Mouse (Mus musculus) kidney, adult 2 months (tissue): ENCODE results near the gene Dnaaf1.

Experiments used
- CTCF ChIP-seq: fragments of 200-500 bp; conservative IDR thresholded peaks from 2 replicates; pipeline ENCODE4 v1.5.1; 2011; ENCODE audit warnings: low read depth, mild to moderate bottlenecking, control low read depth, low read length, moderate library complexity, mixed read lengths; ENCODE audit not compliant: insufficient read depth, insufficient read length
- POLR2A ChIP-seq: fragments of 200-500 bp; IDR thresholded peaks from one replicate; pipeline ENCODE4 v1.6.1; 2011; ENCODE audit warnings: low read depth, low read length, control low read depth

GRCm38 (mm10) chr8:119530937-119531336 lies 44.1 kb upstream of the Dnaaf1 start:
- TF ChIP-seq CTCF (no peak), POLR2A (no peak)
